Mouse (Mus musculus): Measurements from ENCODE around the gene Olfr128.
"Not testable (repeated sequence)": the region's sequence is repeated elsewhere in the genome, so short reads cannot be mapped to it uniquely, and the experiment has no call there.

Olfr128 gene

DNA sequence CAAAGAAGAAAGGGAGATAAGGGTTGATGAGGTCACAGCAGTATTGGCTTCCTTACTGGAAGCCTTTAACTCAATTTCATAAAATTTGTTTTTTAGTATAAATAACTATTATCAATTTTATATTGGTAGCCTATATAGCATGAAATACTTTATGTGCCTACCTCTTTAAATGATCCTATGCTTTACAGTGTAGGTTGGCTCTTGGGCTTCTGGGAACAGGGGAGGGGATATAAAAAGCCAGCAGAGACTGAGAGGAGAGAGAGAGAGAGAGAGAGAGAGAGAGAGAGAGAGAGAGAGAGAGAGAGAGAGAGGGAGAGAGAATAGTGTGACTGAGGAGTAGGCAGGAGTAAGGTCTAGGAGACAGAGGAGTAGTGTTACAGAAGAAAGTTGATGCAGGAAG is at the start of gene Olfr128:
Gene Olfr128, plus strand, starts transcription at position 301 of the 400 bp plus-strand sequence.
- DNase-seq, result no peak

- no peak for DNase-seq
These were observed 46.5 kb upstream of the Olfr128 start for GRCm38 (mm10) chr17:37873830-37874229.

DNA sequence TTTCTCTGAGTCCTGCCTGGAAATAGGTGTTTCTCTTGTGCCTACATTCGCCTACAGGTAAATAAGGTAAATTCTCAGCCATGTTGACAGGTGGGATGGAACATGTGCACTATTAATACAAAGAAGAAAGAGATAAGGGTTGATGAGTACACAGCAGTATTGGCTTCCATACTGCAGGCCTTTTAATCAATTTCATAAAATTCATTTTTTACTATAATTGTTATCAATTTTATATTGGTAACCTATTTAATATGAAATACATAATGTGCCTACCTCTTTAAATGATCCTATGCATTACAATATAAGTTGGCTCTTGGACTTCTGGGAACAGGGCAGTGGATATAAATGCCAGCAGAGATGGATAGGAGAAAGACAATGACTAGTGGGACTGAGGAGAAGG is 20.2 kb upstream of the Olfr128 start, which contains the start of gene Olfr127:
Gene Olfr127, plus strand, starts transcription at position 301 of the 400 bp plus-strand sequence.
- no peak for DNase-seq

- DNase-seq, result not testable (repeated sequence)
These were observed 13.5 kb upstream of the Olfr128 start for GRCm38 (mm10) chr17:37906821-37907220.

GRCm38 (mm10) chr17:37952979-37953378 is 32.6 kb downstream of the Olfr128 start, which contains the start of gene Olfr761:
Olfr761 (minus strand) TSS chr17:37953079.
- no peak for DNase-seq

DNA sequence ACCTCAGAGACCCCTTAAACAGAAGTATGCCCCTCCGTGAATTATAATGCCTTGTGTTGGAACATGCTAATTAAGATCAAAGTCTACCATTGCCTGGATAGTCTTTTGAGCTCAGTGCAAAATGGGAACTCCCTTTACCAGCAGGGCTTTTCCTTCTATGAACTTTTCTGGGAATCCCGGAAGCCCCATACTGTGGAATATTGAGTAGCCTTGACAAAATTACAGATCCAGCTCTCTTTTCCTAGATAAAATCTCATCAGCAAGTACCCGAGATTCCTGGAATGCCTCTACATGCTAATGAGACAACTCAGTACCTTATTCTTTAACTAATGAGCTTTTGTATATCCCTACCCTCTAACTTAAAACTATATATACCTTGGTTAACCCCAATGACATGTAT is 53.2 kb downstream of the Olfr128 start:
- no peak for DNase-seq

Measured in lung, postnatal 10 days (tissue).